Mouse (Mus musculus) small intestine, adult 2 months (tissue): Measurements from ENCODE around the gene Fbxo22.

Experiments used
- CTCF ChIP-seq: fragments of 200-500 bp; IDR thresholded peaks from 2 replicates; pipeline ENCODE4 v1.5.1; 2012; ENCODE audit warnings: low read depth, mild to moderate bottlenecking, control low read depth, inconsistent platforms, low read length, moderate library complexity, mixed read lengths; ENCODE audit not compliant: insufficient replicate concordance, insufficient read length; ENCODE audit errors: extremely low read depth
- POLR2A ChIP-seq: fragments of 200-500 bp; IDR thresholded peaks from 2 replicates; pipeline ENCODE4 v1.6.1; 2012; ENCODE audit warnings: low read depth, mild to moderate bottlenecking, control low read depth, inconsistent platforms, low read length, moderate library complexity

DNA sequence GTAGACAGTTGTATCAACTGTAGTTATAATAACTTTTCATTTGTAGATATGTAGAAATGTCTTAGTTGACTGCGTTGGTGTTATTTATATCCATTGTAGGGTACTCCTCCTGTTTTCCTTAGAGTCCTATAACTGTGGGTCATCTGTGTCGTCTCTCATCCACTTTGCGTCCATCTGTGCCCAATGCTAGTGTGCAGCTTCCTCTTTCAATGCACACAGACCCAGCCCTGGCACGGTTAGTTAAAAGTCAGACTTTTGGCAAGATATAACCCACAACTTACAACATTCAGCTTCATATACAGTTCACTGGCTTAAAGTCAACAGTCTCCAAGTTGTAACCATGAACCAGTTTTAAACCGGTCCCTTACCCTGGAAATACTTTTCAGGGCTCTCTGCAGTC, 23.4 kb downstream of the Fbxo22 start:
- TF ChIP-seq CTCF = no peak
- TF ChIP-seq POLR2A = no peak
